Mouse (Mus musculus) cortical plate, adult 2 months (tissue): ENCODE results near the gene Apol10a.
"Not testable (repeated sequence)": the region's sequence is repeated elsewhere in the genome, so short reads cannot be mapped to it uniquely, and the experiment has no call there.

Source experiments
- CTCF ChIP-seq: fragments of 200-500 bp; IDR thresholded peaks from 2 replicates; pipeline ENCODE4 v1.5.1; 2011; ENCODE audit warnings: mild to moderate bottlenecking, control low read depth, low read length; ENCODE audit not compliant: insufficient read depth; ENCODE audit errors: extremely low read depth
- POLR2A ChIP-seq: fragments of 200-500 bp; IDR thresholded peaks from 2 replicates; pipeline ENCODE4 v1.6.1; 2011; ENCODE audit warnings: mild to moderate bottlenecking, low read length, control low read depth; ENCODE audit not compliant: insufficient read depth; ENCODE audit errors: extremely low read depth

GRCm38 (mm10) chr15:77539221-77539620 is 62.4 kb downstream of the Apol10a start:
- TF ChIP-seq CTCF, POLR2A: not testable (repeated sequence)
